Mouse (Mus musculus): Measurements from ENCODE around the gene Rap1gds1.

Rap1gds1 gene

DNA sequence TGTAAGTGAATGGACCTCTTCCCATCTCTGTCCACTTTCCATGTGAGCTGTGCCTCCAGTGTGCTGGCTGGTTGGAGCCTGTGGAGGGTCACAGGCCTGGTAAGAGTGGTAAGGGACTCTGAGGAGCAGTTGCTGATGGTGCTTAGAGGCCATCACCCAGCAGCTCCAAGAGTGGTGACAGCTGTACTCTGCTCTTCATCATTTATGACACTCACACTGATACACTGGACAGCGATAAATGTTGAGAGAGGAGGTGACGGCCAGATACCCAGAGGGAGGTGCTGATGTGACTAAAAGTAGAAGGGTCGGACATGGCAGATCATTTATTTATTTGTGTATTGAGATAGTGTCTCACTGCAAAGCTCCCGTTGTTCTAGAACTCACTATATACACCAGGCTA is 156.8 kb downstream of the Rap1gds1 start:
- H3K27me3 ChIP-seq (ENCODE audit: insufficient read depth, low read length) = no peaks in the 10 kb centered on the region
- no peak for TF ChIP-seq NANOG (IDR thresholded peaks at IDR 0.05; ENCODE audit: borderline replicate concordance, low read length)
- TF ChIP-seq CTCF (conservative IDR thresholded peaks at IDR 0.05; ENCODE audit: low read length) = no peak
- TF ChIP-seq POU5F1 (IDR thresholded peaks at IDR 0.05; ENCODE audit: borderline replicate concordance, low read length) = no peak
- H3K4me1 ChIP-seq (replicated peaks; ENCODE audit: low read depth, low read length) = no peaks in the 10 kb centered on the region
- no peaks in the 10 kb centered on the region for H3K36me3 ChIP-seq (ENCODE audit: insufficient read depth, low read length)
- H3K9me3 ChIP-seq (ENCODE audit: low read length) = no peaks in the 10 kb centered on the region
- no peak overlapping the region for H3K4me3 ChIP-seq (replicated peaks; ENCODE audit: low read length)

DNA sequence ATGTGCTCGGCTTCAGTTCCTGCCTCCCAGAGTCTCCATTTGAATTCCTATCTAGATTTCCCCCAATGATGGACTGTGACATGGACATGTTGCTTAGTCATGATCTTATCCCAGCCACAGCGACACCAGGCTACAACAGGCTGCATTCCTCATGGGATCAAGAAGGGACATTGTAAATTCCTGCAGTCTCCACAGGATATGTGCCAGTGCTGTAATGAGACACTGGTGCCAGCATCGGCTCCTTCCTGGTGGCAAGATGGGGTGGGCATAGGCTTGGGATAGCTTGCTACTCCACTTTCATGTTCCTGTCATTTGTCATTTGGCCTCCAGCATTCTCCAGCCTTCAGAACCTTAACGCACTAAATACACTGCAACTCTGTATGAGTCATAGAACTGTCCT is 158.0 kb downstream of the Rap1gds1 start:
- Histone ChIP-seq H3K9me3 (ENCODE audit: low read length) (no peaks in the 10 kb centered on the region; the same call in 1 of the 2 replicates), H3K4me3 (replicated peaks; ENCODE audit: low read length) (no peak overlapping the region), H3K36me3 (ENCODE audit: insufficient read depth, low read length) (no peaks in the 10 kb centered on the region), H3K4me1 (replicated peaks; ENCODE audit: low read depth, low read length) (no peaks in the 10 kb centered on the region), H3K27me3 (ENCODE audit: insufficient read depth, low read length) (no peaks in the 10 kb centered on the region)
- TF ChIP-seq CTCF (conservative IDR thresholded peaks at IDR 0.05; ENCODE audit: low read length) (no peak), NANOG (IDR thresholded peaks at IDR 0.05; ENCODE audit: borderline replicate concordance, low read length) (no peak), POU5F1 (IDR thresholded peaks at IDR 0.05; ENCODE audit: borderline replicate concordance, low read length) (no peak)

DNA sequence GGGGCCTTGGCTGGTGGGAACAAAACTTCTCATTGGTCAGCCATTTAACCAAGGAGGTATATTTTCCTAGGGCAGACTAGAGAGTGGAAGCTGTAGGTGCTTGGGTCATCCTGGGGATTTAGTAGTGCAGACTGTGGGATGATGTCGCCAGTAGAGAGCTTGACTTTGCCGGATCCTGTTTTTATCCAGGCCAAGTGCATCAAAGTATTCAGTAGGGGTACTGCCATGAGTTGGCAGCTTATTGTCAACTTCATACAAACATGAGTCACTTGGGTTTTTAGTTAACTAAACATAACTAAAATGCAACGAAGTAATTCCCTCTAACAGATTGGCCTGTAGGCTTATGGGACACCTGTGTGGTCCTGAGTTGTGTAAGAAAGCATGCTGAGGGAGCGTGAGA is 158.4 kb downstream of the Rap1gds1 start:
- TF ChIP-seq POU5F1 (IDR thresholded peaks at IDR 0.05; ENCODE audit: borderline replicate concordance, low read length) (no peak), CTCF (conservative IDR thresholded peaks at IDR 0.05; ENCODE audit: low read length) (no peak), NANOG (IDR thresholded peaks at IDR 0.05; ENCODE audit: borderline replicate concordance, low read length) (no peak)
- no peaks in the 10 kb centered on the region for H3K27me3 ChIP-seq (ENCODE audit: insufficient read depth, low read length)
- no peak overlapping the region for H3K4me3 ChIP-seq (replicated peaks; ENCODE audit: low read length)
- H3K9me3 ChIP-seq (ENCODE audit: low read length) = no peaks in the 10 kb centered on the region; the same call in 1 of the 2 replicates
- H3K36me3 ChIP-seq (ENCODE audit: insufficient read depth, low read length) = no peaks in the 10 kb centered on the region
- no peaks in the 10 kb centered on the region for H3K4me1 ChIP-seq (replicated peaks; ENCODE audit: low read depth, low read length)

DNA sequence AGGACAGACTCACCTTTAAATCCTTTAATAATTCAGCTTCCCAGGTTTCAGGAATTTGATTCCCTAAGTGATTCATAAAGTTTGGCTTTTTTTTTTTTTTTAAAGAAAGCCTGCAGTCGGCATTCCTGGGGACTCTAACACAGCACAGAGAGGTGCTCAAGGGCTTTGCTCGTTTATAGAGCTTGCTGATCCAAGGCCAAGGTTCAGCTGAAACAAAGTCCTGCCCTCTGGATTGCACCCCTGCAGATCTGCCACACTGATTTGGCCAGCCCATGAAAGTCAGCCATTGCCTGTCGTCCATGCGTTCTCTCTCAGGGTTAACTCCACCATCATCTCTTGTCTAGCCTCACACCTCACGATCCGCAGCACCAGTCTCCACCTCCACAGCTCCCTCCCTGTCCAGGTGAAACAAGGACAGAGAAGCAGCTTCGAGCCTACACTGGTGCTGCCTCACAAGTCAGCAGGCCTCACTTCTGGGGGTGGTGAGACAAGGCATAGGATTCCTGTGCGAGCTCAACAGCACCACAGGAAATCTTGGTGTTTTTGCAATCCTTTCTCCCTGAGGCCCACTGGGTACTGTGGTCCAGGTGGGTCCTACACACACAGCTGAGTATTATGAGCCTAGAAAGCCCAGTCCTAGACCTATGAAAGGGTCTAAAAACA is 160.2 kb downstream of the Rap1gds1 start:
- Histone ChIP-seq H3K36me3 (ENCODE audit: insufficient read depth, low read length) (no peaks in the 10 kb centered on the region), H3K4me1 (replicated peaks; ENCODE audit: low read depth, low read length) (no peaks in the 10 kb centered on the region), H3K4me3 (replicated peaks; ENCODE audit: low read length) (no peak overlapping the region), H3K27me3 (ENCODE audit: insufficient read depth, low read length) (no peaks in the 10 kb centered on the region), H3K9me3 (ENCODE audit: low read length) (no peaks in the 10 kb centered on the region; the same call in 1 of the 2 replicates)
- TF ChIP-seq POU5F1 (IDR thresholded peaks at IDR 0.05; ENCODE audit: borderline replicate concordance, low read length) (no peak), NANOG (IDR thresholded peaks at IDR 0.05; ENCODE audit: borderline replicate concordance, low read length) (no peak), CTCF (conservative IDR thresholded peaks at IDR 0.05; ENCODE audit: low read length) (no peak)

DNA sequence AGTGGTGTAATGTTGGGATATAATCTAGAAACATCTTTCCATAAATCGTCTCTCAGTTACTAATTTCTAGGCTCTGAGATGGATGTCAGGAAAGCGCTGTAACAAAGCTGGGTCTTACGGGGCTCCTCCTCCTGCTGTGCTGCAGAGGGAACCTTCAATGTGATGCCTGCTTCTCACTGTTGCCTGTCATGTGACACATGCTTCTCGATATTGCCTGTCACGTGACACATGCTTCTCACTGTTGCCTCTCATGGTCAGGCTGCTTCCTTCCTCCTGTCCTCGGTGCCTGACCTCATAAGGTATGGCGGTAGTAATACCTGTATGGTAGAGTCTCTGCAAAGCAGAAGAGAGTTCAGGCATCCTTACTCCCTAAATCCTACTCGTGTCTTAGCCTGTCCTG is 162.5 kb downstream of the Rap1gds1 start:
- no peak for TF ChIP-seq POU5F1 (IDR thresholded peaks at IDR 0.05; ENCODE audit: borderline replicate concordance, low read length)
- TF ChIP-seq NANOG (IDR thresholded peaks at IDR 0.05; ENCODE audit: borderline replicate concordance, low read length) = no peak
- TF ChIP-seq CTCF (conservative IDR thresholded peaks at IDR 0.05; ENCODE audit: low read length) = no peak
- peaks cover 2% of the 10 kb centered on the region for H3K27me3 ChIP-seq (ENCODE audit: insufficient read depth, low read length)
- H3K36me3 ChIP-seq (ENCODE audit: insufficient read depth, low read length) = no peaks in the 10 kb centered on the region

DNA sequence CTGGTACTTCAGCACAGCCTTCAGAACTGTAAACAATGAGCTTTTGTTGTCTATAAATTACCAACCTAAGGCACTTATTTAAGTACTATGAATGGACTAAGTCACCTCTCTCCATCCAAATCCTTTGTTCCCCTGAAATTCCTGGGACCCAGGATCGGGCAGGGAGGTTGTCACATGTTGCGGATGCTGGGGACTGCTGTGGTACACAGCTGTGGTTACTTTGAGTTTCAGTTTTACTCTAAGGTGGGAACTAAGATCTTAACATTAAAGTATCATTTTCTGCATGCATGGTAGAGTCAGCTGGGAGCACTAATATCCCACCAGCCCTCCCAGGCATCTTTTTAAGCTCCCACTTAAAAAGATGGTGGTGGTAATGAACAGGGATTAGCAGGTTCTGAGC is 165.7 kb downstream of the Rap1gds1 start:
- no peak overlapping the region for H3K4me3 ChIP-seq (replicated peaks; ENCODE audit: low read length)

More for the DNA sequence above, 162.5 kb downstream of the Rap1gds1 start:
- H3K9me3 ChIP-seq (ENCODE audit: low read length) = no peaks in the 10 kb centered on the region; the same call in 1 of the 2 replicates
- H3K4me1 ChIP-seq (replicated peaks; ENCODE audit: low read depth, low read length) = no peaks in the 10 kb centered on the region
- H3K4me3 ChIP-seq (replicated peaks; ENCODE audit: low read length) = no peak overlapping the region

DNA sequence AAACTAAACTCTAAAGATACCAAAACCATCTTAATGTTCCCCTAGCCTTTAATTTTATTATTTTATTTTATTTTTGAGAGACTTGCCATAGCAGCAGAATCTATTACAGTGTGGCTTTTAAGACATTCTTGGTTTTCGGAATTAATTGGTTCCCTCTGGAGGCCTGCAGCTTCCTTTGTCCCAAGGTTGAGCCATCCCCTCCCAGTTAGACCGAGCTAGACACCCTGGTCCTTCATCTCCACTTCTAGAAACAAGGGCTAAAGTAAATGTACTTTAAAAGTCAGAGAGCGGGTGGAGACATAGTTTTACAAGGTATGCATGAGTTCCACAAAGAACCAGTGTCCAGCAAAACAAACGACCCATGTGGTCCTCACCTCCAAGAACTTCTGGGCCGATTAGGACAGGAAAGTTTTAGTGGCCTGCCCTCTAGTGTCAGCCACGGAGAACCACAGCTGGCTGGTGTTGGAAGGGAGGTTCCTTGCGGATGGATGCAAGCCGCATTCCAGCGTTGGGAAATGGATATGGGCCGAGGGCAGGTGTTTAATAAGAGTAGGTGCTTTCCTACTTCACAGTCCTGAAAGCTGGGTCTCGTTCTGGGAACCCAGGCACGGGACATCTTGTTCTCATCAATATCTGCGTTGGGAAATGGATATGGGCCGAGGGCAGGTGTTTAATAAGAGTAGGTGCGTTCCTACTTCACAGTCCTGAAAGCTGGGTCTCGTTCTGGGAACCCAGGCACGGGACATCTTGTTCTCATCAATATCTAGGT is 168.7 kb downstream of the Rap1gds1 start:
- no peak for TF ChIP-seq POU5F1 (IDR thresholded peaks at IDR 0.05; ENCODE audit: borderline replicate concordance, low read length)
- peak; percentile 78 for TF ChIP-seq CTCF (conservative IDR thresholded peaks at IDR 0.05; ENCODE audit: low read length)
- TF ChIP-seq NANOG (IDR thresholded peaks at IDR 0.05; ENCODE audit: borderline replicate concordance, low read length) = no peak
- Histone ChIP-seq H3K4me1 (replicated peaks; ENCODE audit: low read depth, low read length) (peaks cover 20% of the 10 kb centered on the region), H3K36me3 (ENCODE audit: insufficient read depth, low read length) (peaks cover 11% of the 10 kb centered on the region), H3K4me3 (replicated peaks; ENCODE audit: low read length) (no peak overlapping the region), H3K9me3 (ENCODE audit: low read length) (no peaks in the 10 kb centered on the region), H3K27me3 (ENCODE audit: insufficient read depth, low read length) (peaks cover 5% of the 10 kb centered on the region)

More for the DNA sequence above, 165.7 kb downstream of the Rap1gds1 start:
- H3K9me3 ChIP-seq (ENCODE audit: low read length) = no peaks in the 10 kb centered on the region; the same call in 1 of the 2 replicates
- peaks cover 5% of the 10 kb centered on the region for H3K27me3 ChIP-seq (ENCODE audit: insufficient read depth, low read length)
- no peaks in the 10 kb centered on the region for H3K36me3 ChIP-seq (ENCODE audit: insufficient read depth, low read length)
- TF ChIP-seq NANOG (IDR thresholded peaks at IDR 0.05; ENCODE audit: borderline replicate concordance, low read length) = no peak
- TF ChIP-seq CTCF (conservative IDR thresholded peaks at IDR 0.05; ENCODE audit: low read length) = no peak
- H3K4me1 ChIP-seq (replicated peaks; ENCODE audit: low read depth, low read length) = peaks cover 15% of the 10 kb centered on the region

DNA sequence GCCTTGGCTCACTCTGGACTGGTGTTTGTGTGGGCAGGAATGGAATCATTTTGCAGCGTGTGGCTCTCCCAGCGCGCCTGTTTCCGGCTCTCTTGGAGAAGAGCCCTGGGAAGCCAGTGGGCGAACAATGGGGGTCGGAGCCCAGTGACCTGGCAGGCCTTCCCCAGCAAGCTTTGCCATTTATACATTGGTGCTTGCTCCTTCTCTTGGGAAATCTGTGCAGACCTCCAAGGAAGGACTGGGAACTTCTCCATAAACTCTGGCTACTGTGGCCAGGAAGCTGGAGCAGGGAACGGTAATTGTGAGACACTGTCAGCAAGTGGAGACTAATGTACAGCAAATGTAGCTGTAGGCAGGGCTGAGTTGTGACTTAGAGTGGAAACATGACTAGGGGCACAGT is 169.3 kb downstream of the Rap1gds1 start:
- no peak overlapping the region for H3K4me3 ChIP-seq (replicated peaks; ENCODE audit: low read length)
- peaks cover 24% of the 10 kb centered on the region for H3K4me1 ChIP-seq (replicated peaks; ENCODE audit: low read depth, low read length)
- TF ChIP-seq NANOG (IDR thresholded peaks at IDR 0.05; ENCODE audit: borderline replicate concordance, low read length) (no peak), CTCF (conservative IDR thresholded peaks at IDR 0.05; ENCODE audit: low read length) (no peak), POU5F1 (IDR thresholded peaks at IDR 0.05; ENCODE audit: borderline replicate concordance, low read length) (no peak)
- H3K9me3 ChIP-seq (ENCODE audit: low read length) = no peaks in the 10 kb centered on the region
- H3K36me3 ChIP-seq (ENCODE audit: insufficient read depth, low read length) = peaks cover 16% of the 10 kb centered on the region
- peaks cover 5% of the 10 kb centered on the region for H3K27me3 ChIP-seq (ENCODE audit: insufficient read depth, low read length)

All from E14TG2a.4 (cell line).